Mouse (Mus musculus) lung, embryonic 14.5 days (tissue): ENCODE measurements around the gene Mapkapk3. TPM values are rescaled to one million over a fixed set of nuclear protein-coding genes. Genes with fewer than 3 reads are reported as not detected.

Experiments
- ATAC-seq: fragments of 200-750 bp; cut with Nextera tagmentation; 2 replicates; pipeline ENCODE4 v1.8.0; 2017; ENCODE audit warnings: mild to moderate bottlenecking, moderate TSS enrichment, moderate library complexity; ENCODE audit not compliant: insufficient read depth
- DNase-seq: peaks from one replicate; pipeline ENCODE4 v3.0.0-alpha.2; 2015
- H3K27ac ChIP-seq: fragments of 300-500 bp; sonication (generic); 2 replicates; pipeline ENCODE4 v1.5.1; 2014; ENCODE audit warnings: low read depth, mild to moderate bottlenecking, moderate library complexity
- H3K27me3 ChIP-seq: fragments of 300-500 bp; sonication (generic); 2 replicates; pipeline ENCODE4 v1.6.1; 2014; ENCODE audit warnings: low read length, control low read depth; ENCODE audit not compliant: insufficient read depth
- H3K36me3 ChIP-seq: fragments of 300-500 bp; sonication (generic); 2 replicates; pipeline ENCODE4 v1.6.1; 2014; ENCODE audit warnings: control low read depth; ENCODE audit not compliant: insufficient read depth
- H3K4me1 ChIP-seq: fragments of 300-500 bp; sonication (generic); 2 replicates; pipeline ENCODE4 v1.6.1; 2014; ENCODE audit warnings: antibody characterized with exemption, control low read depth; ENCODE audit not compliant: insufficient read depth
- H3K4me2 ChIP-seq: fragments of 300-500 bp; sonication (generic); 2 replicates; pipeline ENCODE4 v1.6.1; 2014; ENCODE audit warnings: mild to moderate bottlenecking
- H3K4me3 ChIP-seq: fragments of 300-500 bp; sonication (generic); 2 replicates; pipeline ENCODE4 v1.5.1; 2014; ENCODE audit warnings: low read depth, low read length
- H3K9ac ChIP-seq: fragments of 300-500 bp; sonication (generic); 2 replicates; pipeline ENCODE4 v1.6.1; 2014
- H3K9me3 ChIP-seq: fragments of 300-500 bp; sonication (generic); 2 replicates; pipeline ENCODE4 v1.6.1; 2016; ENCODE audit warnings: low read depth, low read length, control low read depth
- CTCF ChIP-seq: IDR thresholded peaks from 2 replicates; pipeline ENCODE4 v1.5.1; 2016; ENCODE audit warnings: antibody characterized with exemption, low read depth
- WGBS: fragments of 180-500 bp; shearing (Covaris S2); extraction: QIAGEN DNeasy Blood & Tissue Kit; methylation state at CpG from one replicate; pipeline ENCODE4 v1.1.7; 2014; 5-methylcytosine and 5-hydroxymethylcytosine counted together
- polyA plus RNA-seq: library from polyadenylated mRNA; unstranded; fragments of >200 nt; fragmentation: Nextera tagmentation; extraction: Ambion mirVana; gene quantifications from 2 replicates; pipeline ENCODE4 v1.2.1, GENCODE M21; 2014

Mapkapk3 gene
- polyA plus RNA-seq, 1 experiment from 2014 or later, result 8.3 TPM

DNA sequence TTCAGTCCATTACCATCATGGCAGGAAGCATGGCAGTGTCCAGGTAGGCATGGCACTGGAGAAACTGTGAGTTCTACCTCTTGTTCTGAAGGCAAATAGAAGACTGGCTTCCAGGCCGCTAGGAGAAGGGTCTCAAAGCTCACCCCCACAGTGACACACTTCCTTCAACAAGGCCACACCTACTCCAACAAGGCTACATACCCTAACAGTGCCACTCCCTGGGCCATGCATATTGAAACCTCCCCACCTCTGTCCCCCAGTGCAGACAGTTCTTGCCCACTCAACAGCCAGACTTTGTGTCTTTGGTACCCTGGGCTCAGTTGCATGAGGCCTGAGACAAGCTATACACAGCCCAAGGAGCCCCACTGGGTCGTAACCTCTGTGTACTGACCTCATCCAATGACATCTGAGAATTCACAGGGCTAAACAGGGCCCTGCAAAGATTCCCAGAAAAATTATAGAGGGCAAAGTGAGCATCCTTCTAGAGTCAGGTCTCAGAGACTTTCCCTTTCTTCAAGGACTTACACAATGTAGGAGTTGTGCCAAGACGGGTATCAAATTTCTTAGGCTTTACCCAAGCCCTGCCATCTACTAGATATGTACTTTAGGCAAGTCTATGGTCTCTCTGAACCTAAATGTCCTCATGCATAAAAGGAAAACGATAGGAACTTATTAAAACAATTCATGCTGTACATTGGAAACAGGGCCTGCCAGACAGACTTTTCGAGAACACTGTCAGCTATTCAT is 8.3 kb downstream of the Mapkapk3 start:
- Histone ChIP-seq H3K27ac (no peak overlapping the region), H3K4me3 (no peak overlapping the region), H3K36me3 (no peaks in the 10 kb centered on the region), H3K9ac (no peak overlapping the region), H3K4me2 (no peak overlapping the region), H3K9me3 (no peaks in the 10 kb centered on the region), H3K4me1 (peaks cover 17% of the 10 kb centered on the region), H3K27me3 (no peaks in the 10 kb centered on the region)
- ATAC-seq (no peak), DNase-seq (no peak)
- TF ChIP-seq CTCF, result no peak
- 81% methylated on average over 5 of the region's 5 CpGs for WGBS

DNA sequence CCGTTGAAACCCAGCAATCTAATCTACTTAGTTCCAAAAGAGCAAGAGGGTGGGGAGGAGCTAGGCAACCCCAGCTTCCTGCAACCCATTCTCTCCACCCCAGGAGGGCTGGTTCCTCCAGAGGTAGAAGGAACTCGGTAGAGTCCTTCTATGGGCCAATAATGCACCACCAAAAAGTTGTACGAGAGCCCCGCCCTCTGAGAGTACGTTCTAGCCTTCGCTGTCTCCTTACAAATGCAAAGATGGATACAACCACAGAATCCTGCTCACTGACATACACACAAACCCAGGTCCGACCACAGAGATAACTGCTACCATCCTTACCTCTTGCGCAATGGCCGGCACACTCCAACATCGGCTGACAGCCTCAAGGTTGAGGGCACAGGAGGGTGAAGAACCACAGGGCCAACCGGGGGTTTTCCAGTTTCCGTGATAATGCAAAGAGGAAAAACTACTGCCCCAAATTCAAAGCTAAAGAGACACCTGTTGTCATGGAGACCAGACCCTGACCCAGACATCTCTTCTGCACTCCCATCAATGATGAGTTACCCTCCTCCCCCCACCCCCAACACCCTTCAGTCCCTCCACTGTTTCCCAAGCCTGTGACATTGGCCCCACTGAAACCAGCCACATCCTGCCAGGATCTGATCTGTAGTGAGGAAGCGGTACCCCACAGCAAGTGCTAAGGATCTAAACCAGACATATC is 9.2 kb downstream of the Mapkapk3 start:
- Histone ChIP-seq H3K4me1 (peaks cover 17% of the 10 kb centered on the region), H3K9me3 (no peaks in the 10 kb centered on the region), H3K4me3 (no peak overlapping the region), H3K27me3 (no peaks in the 10 kb centered on the region), H3K9ac (peak overlapping the region; percentile 39; the same call in 1 of the 2 replicates), H3K36me3 (no peaks in the 10 kb centered on the region), H3K27ac (peak overlapping the region; percentile 67; the same call in 1 of the 2 replicates), H3K4me2 (peak overlapping the region; percentile 46)
- ATAC-seq, result no peak
- TF ChIP-seq CTCF, result no peak
- WGBS, result 45% methylated on average over 13 of the region's 13 CpGs
- DNase-seq, result no peak

DNA sequence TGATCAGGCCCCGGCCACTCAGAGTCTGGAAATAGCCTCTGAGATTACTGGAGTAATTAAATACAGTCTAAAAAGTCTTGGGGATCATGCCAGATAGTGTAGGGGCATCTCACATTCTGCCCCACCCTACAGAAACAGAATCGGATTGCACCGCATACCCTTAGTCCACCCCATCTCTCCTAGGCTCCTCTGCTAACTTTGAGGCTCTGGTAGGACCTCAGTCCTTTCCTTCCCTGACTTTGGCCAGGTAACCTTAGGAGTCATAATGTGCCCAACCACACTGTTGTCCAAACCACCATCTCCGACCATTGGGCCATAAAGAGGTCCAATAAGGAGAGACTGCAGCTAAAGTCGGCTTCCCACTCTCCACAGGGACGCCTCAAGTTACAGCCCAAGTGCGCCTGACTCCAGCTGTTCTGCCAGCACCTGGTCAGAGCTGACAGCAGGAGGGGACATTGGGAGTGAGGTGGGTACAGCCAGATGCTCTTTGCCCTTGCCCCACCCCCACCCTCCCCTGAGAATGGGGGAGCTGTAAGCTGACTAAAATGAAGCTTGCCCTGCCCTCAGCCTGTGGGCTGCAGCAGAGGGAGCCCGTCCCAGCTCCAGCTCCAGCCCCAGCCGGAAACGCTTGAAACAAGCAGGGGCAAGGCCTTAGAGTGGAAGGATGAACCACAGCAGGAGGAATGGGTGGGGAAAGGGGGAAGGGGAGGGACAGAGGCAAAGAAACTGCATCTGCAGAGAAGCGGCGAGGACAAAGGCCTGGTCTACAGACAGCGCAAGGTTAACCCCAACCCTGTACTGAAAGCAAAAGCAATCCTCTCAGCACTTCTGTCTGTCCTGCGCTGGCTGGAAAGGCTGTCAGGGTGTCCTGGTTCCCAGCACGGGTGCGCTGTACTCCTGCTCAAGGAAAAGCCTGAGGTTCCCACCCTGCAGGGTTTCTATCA is 10.0 kb downstream of the Mapkapk3 start:
- Histone ChIP-seq H3K4me1 (peaks cover 17% of the 10 kb centered on the region), H3K9ac (peak overlapping the region; percentile 39; the same call in 1 of the 2 replicates), H3K4me3 (no peak overlapping the region), H3K27me3 (no peaks in the 10 kb centered on the region), H3K36me3 (no peaks in the 10 kb centered on the region), H3K4me2 (peak overlapping the region; percentile 46), H3K27ac (peak overlapping the region; percentile 67), H3K9me3 (no peaks in the 10 kb centered on the region)
- DNase-seq, result peak; percentile 50
- peak; percentile 77 for ATAC-seq
- peak; percentile 3; the same call in 1 of the 2 replicates for TF ChIP-seq CTCF
- 17% methylated on average over 16 of the region's 16 CpGs for WGBS

DNA sequence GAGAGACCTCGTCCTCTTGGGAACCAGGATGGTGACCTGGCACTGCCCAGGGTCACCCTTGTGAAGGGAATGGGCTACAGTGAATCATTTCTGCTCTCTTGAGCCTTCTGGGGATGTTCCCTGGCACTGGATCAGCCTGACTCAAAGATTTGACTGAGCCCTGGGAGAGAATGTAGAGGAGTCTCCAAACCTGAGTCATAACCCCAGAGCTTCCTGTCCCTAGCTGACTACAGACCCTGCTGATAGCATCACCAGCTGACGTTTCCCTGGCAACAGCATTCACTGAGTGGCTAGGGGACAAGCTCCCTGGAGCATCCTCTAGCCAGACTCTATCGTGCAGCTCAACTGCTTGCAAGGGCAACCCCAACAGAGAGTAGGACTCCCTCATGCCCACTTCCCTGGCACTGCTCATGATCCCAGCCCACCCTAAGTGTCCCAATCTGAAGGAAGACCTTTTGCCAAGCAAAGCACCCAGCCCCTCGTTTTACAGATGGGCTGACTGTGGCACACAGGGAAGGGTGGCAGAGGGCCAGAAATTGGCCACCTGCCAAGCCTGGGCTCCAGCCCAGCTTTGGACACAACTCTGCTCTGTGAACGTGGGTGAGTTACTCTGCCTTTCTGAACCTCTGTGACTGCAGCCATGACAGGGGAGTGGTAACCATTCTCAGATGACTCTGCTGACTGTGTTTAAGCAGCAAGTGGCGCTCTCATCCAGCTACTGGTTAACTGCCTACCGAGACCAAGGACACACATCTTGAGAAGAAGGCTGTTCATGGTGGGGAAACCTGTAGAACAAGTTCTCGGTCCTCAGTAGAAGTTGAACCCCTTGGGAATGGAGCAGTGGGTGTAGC is 10.9 kb downstream of the Mapkapk3 start:
- DNase-seq (peak; percentile 68), ATAC-seq (peak; percentile 66)
- peaks cover 17% of the 10 kb centered on the region for H3K4me1 ChIP-seq
- no peaks in the 10 kb centered on the region for H3K36me3 ChIP-seq
- no peak overlapping the region for H3K27ac ChIP-seq
- no peaks in the 10 kb centered on the region for H3K27me3 ChIP-seq
- no peak overlapping the region for H3K4me3 ChIP-seq
- no peak overlapping the region for H3K9ac ChIP-seq
- no peaks in the 10 kb centered on the region for H3K9me3 ChIP-seq
- peak; percentile 27; the same call in 1 of the 2 replicates for TF ChIP-seq CTCF
- no peak overlapping the region for H3K4me2 ChIP-seq
- 38% methylated on average over 8 of the region's 8 CpGs for WGBS

DNA sequence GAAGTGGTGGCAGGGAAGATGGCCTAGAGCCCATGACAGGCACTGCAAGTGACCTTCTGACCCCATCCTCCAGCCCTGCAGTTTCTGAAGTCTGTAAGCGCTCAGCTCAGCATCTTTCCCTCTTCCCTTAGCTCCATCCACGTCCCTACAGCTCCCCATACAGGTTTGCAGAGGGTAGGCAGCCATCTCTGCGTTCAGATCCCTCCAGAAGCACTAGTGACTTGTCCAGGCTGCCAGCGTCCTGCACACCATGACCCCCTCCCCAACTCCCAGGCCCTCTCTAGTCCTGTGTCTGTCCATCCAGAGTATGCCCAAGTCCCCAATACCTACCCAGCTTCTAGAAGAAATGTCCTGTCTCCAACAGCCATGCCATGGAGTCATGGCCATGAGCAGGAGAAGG is 11.6 kb downstream of the Mapkapk3 start:
- ATAC-seq (no peak), DNase-seq (no peak)
- no peak overlapping the region for H3K4me2 ChIP-seq
- H3K36me3 ChIP-seq, result no peaks in the 10 kb centered on the region
- 53% methylated on average over 4 of the region's 4 CpGs for WGBS
- TF ChIP-seq CTCF, result 0 out of 2 replicates have a peak, but pooled peaks have one; percentile 13
- no peaks in the 10 kb centered on the region for H3K27me3 ChIP-seq
- no peak overlapping the region for H3K27ac ChIP-seq
- H3K9me3 ChIP-seq, result no peaks in the 10 kb centered on the region
- no peak overlapping the region for H3K9ac ChIP-seq
- H3K4me1 ChIP-seq, result peaks cover 17% of the 10 kb centered on the region
- H3K4me3 ChIP-seq, result no peak overlapping the region

DNA sequence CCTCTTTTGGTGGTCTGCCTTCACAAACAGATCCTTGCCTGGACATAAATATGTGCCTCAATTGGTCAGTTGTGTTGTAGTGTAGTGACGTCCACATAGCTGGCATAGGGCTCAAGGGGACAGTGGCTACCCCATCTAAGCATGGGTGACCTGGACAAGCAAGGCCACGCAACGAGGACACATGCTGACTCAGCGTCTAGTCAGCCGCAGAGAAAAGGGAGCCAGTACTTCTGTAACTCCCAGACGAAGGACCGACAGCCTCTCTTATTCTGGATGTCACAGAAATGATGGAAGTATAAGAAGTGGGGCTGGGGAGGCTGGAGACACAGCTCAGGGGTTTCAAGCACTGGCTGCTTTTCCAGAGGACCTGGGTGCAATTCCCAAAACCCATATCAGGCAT is 12.1 kb downstream of the Mapkapk3 start:
- Histone ChIP-seq H3K9me3 (no peaks in the 10 kb centered on the region), H3K27ac (no peak overlapping the region), H3K4me1 (peaks cover 17% of the 10 kb centered on the region), H3K9ac (no peak overlapping the region), H3K27me3 (no peaks in the 10 kb centered on the region), H3K36me3 (no peaks in the 10 kb centered on the region), H3K4me2 (no peak overlapping the region), H3K4me3 (no peak overlapping the region)
- WGBS, result 66% methylated on average over 7 of the region's 7 CpGs
- no peak for DNase-seq
- ATAC-seq, result no peak
- no peak for TF ChIP-seq CTCF
